22 mouse cellular contexts compared by ENCODE assay signal in genomic region chr12:84650234-84650633, GRCm38 (mm10). TPM values are rescaled to one million over a fixed set of nuclear protein-coding genes. Genes with fewer than 3 reads are reported as not detected.
"Had no signal": no experiment of that assay in that cellular context is flagged by ENCODE, and none has a peak within 500 bp of the region (broad histone marks: within the 10 kb centered on the region; RNA-seq: fewer than 3 reads in every experiment).

No protein-coding gene starts in this region.

- H3K27ac ChIP-seq: layer of hippocampus, adult 2 months; limb, embryonic 10.5 days; liver, embryonic 15.5 days; midbrain, embryonic 10.5 days; midbrain, embryonic 15.5 days; neural tube, embryonic 13.5 days had no signal

- H3K4me1 ChIP-seq: limb, embryonic 10.5 days; liver, embryonic 15.5 days; midbrain, embryonic 15.5 days; neural tube, embryonic 13.5 days had no signal

- H3K27me3 ChIP-seq: midbrain, embryonic 15.5 days had no signal

- H3K4me3 ChIP-seq: layer of hippocampus, adult 2 months; limb, embryonic 10.5 days; liver, embryonic 15.5 days; midbrain, embryonic 10.5 days; midbrain, embryonic 15.5 days; neural tube, embryonic 13.5 days had no signal

- H3K36me3 ChIP-seq: limb, embryonic 10.5 days; liver, embryonic 15.5 days; midbrain, embryonic 10.5 days; midbrain, embryonic 15.5 days; neural tube, embryonic 13.5 days had no signal

- ATAC-seq: lung, postnatal 0 days; midbrain, embryonic 15.5 days had no signal

- DNase-seq: kidney, postnatal 10 days; kidney, postnatal 4 days; lung, adult 2 months; lung, postnatal 36 days; right cerebral cortex, postnatal 14 days; thymus, adult 2 months; thymus, postnatal 25 days had no signal

- H3K9ac ChIP-seq: liver, embryonic 15.5 days; midbrain, embryonic 15.5 days; neural tube, embryonic 13.5 days had no signal

- H3K9me3 ChIP-seq: limb, embryonic 10.5 days; liver, embryonic 15.5 days; midbrain, embryonic 10.5 days; midbrain, embryonic 15.5 days; neural tube, embryonic 13.5 days had no signal

RNA-seq across cellular contexts. Expression of gene Vrtn, which starts 9.4 kb away (rescaled TPM):
- total RNA-seq: layer of hippocampus, adult 2 months; layer of hippocampus, postnatal 10 days; left cerebral cortex, adult 18-20 months; megakaryocyte progenitor cell, adult 5-6 weeks had no signal
- polyA plus RNA-seq: kidney, embryonic 14.5 days; limb, embryonic 10.5 days; liver, embryonic 11.5 days; liver, embryonic 15.5 days; lung, adult 2 months; lung, postnatal 0 days; midbrain, embryonic 10.5 days; neural tube, embryonic 13.5 days; spleen, adult 2 months; stomach, embryonic 16.5 days; urinary bladder, adult 2 months had no signal

RNA-seq across cellular contexts. Expression of gene Syndig1l, which starts 48.4 kb away (rescaled TPM):
- total RNA-seq: megakaryocyte progenitor cell, adult 5-6 weeks had no signal
- polyA plus RNA-seq: kidney, embryonic 14.5 days; limb, embryonic 10.5 days; lung, adult 2 months; lung, postnatal 0 days had no signal
